Mouse (Mus musculus): Measurements from ENCODE around the gene Galnt6. TPM values are rescaled to one million over a fixed set of nuclear protein-coding genes. Genes with fewer than 3 reads are reported as not detected.

Galnt6 gene
- polyA plus RNA-seq, 1 experiment: 0.06 TPM

- TF ChIP-seq TAL1 (IDR thresholded peaks at IDR 0.05; ENCODE audit: low read length): no peak
- no peak for TF ChIP-seq GATA1 (IDR thresholded peaks at IDR 0.05; ENCODE audit: low read length)
- Histone ChIP-seq H3K27me3 (ENCODE audit: control insufficient read depth) (peaks cover 22% of the 10 kb centered on the region), H3K4me1 (ENCODE audit: control insufficient read depth) (peaks cover 37% of the 10 kb centered on the region), H3K36me3 (ENCODE audit: control insufficient read depth) (no peaks in the 10 kb centered on the region), H3K4me3 (replicated peaks) (no peak overlapping the region), H3K9me3 (ENCODE audit: control insufficient read depth, low read length) (no peaks in the 10 kb centered on the region)
These were observed 62.3 kb downstream of the Galnt6 start for GRCm38 (mm10) chr15:100666851-100667250.

DNA sequence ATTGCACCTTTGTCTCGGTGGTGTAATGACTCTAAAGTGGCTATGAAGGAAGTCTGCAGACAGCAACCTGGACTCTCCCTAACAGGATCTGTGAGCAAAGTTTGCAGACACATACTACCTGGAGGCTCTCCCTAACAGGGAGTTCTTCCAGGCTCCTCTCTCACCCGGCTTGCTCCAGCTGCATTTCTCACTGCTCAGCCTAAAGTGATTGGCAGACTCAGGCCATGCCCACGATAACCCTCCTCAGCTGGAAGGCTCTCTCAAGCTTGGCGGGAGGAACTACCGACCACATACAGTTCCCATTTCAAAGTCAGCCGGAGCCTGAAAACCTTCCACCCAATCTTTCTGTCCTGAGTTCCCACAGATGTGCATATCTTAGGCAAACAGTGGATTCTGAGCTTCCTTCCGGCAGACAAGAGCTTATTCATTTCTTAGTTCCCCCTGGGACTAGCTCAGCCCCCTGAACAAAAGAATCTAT, 62.9 kb downstream of the Galnt6 start:
- peaks cover 22% of the 10 kb centered on the region for H3K27me3 ChIP-seq (ENCODE audit: control insufficient read depth)
- H3K4me3 ChIP-seq (replicated peaks): no peak overlapping the region
- TF ChIP-seq TAL1 (IDR thresholded peaks at IDR 0.05; ENCODE audit: low read length) (no peak), GATA1 (IDR thresholded peaks at IDR 0.05; ENCODE audit: low read length) (no peak)
- no peaks in the 10 kb centered on the region for H3K36me3 ChIP-seq (ENCODE audit: control insufficient read depth)
- H3K9me3 ChIP-seq (ENCODE audit: control insufficient read depth, low read length): no peaks in the 10 kb centered on the region
- H3K4me1 ChIP-seq (ENCODE audit: control insufficient read depth): peaks cover 37% of the 10 kb centered on the region

- Histone ChIP-seq H3K36me3 (ENCODE audit: control insufficient read depth) (no peaks in the 10 kb centered on the region), H3K9me3 (ENCODE audit: control insufficient read depth, low read length) (no peaks in the 10 kb centered on the region), H3K4me3 (replicated peaks) (no peak overlapping the region), H3K4me1 (ENCODE audit: control insufficient read depth) (peaks cover 37% of the 10 kb centered on the region), H3K27me3 (ENCODE audit: control insufficient read depth) (peaks cover 22% of the 10 kb centered on the region)
- no peak for TF ChIP-seq TAL1 (IDR thresholded peaks at IDR 0.05; ENCODE audit: low read length)
- no peak for TF ChIP-seq GATA1 (IDR thresholded peaks at IDR 0.05; ENCODE audit: low read length)
These were observed 63.6 kb downstream of the Galnt6 start for GRCm38 (mm10) chr15:100665411-100666218.

GRCm38 (mm10) chr15:100664813-100665274, 64.3 kb downstream of the Galnt6 start:
- Histone ChIP-seq H3K4me1 (ENCODE audit: control insufficient read depth) (peaks cover 37% of the 10 kb centered on the region), H3K27me3 (ENCODE audit: control insufficient read depth) (peaks cover 22% of the 10 kb centered on the region), H3K36me3 (ENCODE audit: control insufficient read depth) (no peaks in the 10 kb centered on the region), H3K4me3 (replicated peaks) (no peak overlapping the region), H3K9me3 (ENCODE audit: control insufficient read depth, low read length) (no peaks in the 10 kb centered on the region)
- TF ChIP-seq GATA1 (IDR thresholded peaks at IDR 0.05; ENCODE audit: low read length): no peak
- no peak for TF ChIP-seq TAL1 (IDR thresholded peaks at IDR 0.05; ENCODE audit: low read length)

- Histone ChIP-seq H3K4me1 (ENCODE audit: control insufficient read depth) (peaks cover 7% of the 10 kb centered on the region; the same call in 1 of the 2 replicates), H3K9me3 (ENCODE audit: control insufficient read depth, low read length) (no peaks in the 10 kb centered on the region), H3K27me3 (ENCODE audit: control insufficient read depth) (no peaks in the 10 kb centered on the region), H3K4me3 (replicated peaks) (no peak overlapping the region), H3K36me3 (ENCODE audit: control insufficient read depth) (peaks cover 2% of the 10 kb centered on the region)
- TF ChIP-seq GATA1 (IDR thresholded peaks at IDR 0.05; ENCODE audit: low read length) (no peak), TAL1 (IDR thresholded peaks at IDR 0.05; ENCODE audit: low read length) (no peak)
These were observed 68.4 kb downstream of the Galnt6 start for GRCm38 (mm10) chr15:100660805-100661204.

DNA sequence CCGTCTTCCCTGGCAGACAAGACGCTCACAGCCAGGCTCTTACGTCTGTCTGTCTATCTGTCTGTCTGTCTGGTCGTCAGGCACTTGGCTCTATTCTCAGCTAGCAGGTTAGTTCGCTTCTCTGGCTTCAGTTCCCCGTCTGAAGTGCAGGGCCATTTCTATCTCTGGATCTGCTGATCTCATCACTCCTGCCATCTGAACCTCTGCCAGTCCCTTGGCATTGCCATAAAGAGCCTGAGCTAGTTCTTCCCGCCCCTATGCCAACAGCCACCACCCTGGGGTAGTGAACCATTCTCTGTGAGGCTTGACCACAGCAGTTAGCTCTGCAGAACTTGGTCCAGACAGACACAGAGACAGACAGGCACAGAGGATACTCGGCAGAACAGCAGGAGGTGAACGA, 68.9 kb downstream of the Galnt6 start:
- Histone ChIP-seq H3K4me1 (ENCODE audit: control insufficient read depth) (peaks cover 4% of the 10 kb centered on the region; the same call in 1 of the 2 replicates), H3K9me3 (ENCODE audit: control insufficient read depth, low read length) (no peaks in the 10 kb centered on the region), H3K4me3 (replicated peaks) (no peak overlapping the region), H3K27me3 (ENCODE audit: control insufficient read depth) (no peaks in the 10 kb centered on the region), H3K36me3 (ENCODE audit: control insufficient read depth) (peaks cover 2% of the 10 kb centered on the region)
- TF ChIP-seq GATA1 (IDR thresholded peaks at IDR 0.05; ENCODE audit: low read length) (no peak), TAL1 (IDR thresholded peaks at IDR 0.05; ENCODE audit: low read length) (no peak)

- Histone ChIP-seq H3K9me3 (ENCODE audit: control insufficient read depth, low read length) (no peaks in the 10 kb centered on the region), H3K4me3 (replicated peaks) (no peak overlapping the region), H3K4me1 (ENCODE audit: control insufficient read depth) (peaks cover 9% of the 10 kb centered on the region), H3K36me3 (ENCODE audit: control insufficient read depth) (peaks cover 4% of the 10 kb centered on the region), H3K27me3 (ENCODE audit: control insufficient read depth) (no peaks in the 10 kb centered on the region)
- no peak for TF ChIP-seq GATA1 (IDR thresholded peaks at IDR 0.05; ENCODE audit: low read length)
- TF ChIP-seq TAL1 (IDR thresholded peaks at IDR 0.05; ENCODE audit: low read length): no peak
These were observed 74.0 kb downstream of the Galnt6 start for GRCm38 (mm10) chr15:100655201-100655600.

DNA sequence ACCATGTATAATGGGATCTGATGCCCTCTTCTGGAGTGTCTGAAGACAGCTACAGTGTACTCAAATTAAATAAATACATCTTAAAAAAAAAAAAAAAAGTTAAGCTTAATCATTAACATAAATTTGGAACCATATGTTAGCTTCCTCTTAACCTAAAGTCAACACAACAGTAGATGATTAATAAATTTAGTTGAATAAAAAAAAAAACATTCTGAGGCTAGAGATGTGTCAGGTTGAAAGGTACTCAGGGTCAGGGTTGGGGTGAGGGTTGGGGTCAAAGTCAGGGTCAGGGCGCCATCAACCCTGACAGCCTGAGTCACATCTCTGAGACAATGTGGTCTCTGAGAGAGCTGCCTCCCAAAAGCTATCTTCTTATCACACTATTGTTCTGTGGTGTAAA, 74.9 kb downstream of the Galnt6 start:
- Histone ChIP-seq H3K4me3 (replicated peaks) (no peak overlapping the region), H3K36me3 (ENCODE audit: control insufficient read depth) (peaks cover 4% of the 10 kb centered on the region), H3K4me1 (ENCODE audit: control insufficient read depth) (peaks cover 11% of the 10 kb centered on the region), H3K9me3 (ENCODE audit: control insufficient read depth, low read length) (no peaks in the 10 kb centered on the region), H3K27me3 (ENCODE audit: control insufficient read depth) (no peaks in the 10 kb centered on the region)
- TF ChIP-seq GATA1 (IDR thresholded peaks at IDR 0.05; ENCODE audit: low read length): no peak

GRCm38 (mm10) chr15:100651610-100652009, 77.6 kb downstream of the Galnt6 start:
- no peaks in the 10 kb centered on the region for H3K9me3 ChIP-seq (ENCODE audit: control insufficient read depth, low read length)
- H3K4me3 ChIP-seq (replicated peaks): no peak overlapping the region
- no peaks in the 10 kb centered on the region for H3K27me3 ChIP-seq (ENCODE audit: control insufficient read depth)
- H3K36me3 ChIP-seq (ENCODE audit: control insufficient read depth): peaks cover 8% of the 10 kb centered on the region
- TF ChIP-seq TAL1 (IDR thresholded peaks at IDR 0.05; ENCODE audit: low read length) (no peak), GATA1 (IDR thresholded peaks at IDR 0.05; ENCODE audit: low read length) (no peak)
- peaks cover 11% of the 10 kb centered on the region for H3K4me1 ChIP-seq (ENCODE audit: control insufficient read depth)

Measured in erythroblast, embryonic 14.5 days (primary cell).